Mouse (Mus musculus) ES-Bruce4 (cell line): ENCODE measurements around the gene Gpnmb. TPM values are rescaled to one million over a fixed set of nuclear protein-coding genes. Genes with fewer than 3 reads are reported as not detected.

Experiments
- H3K27ac ChIP-seq: 2 replicates; pipeline ENCODE4 v1.5.1; 2012; ENCODE audit warnings: low read length, inconsistent platforms; ENCODE audit not compliant: insufficient read depth
- H3K27me3 ChIP-seq: 2 replicates; pipeline ENCODE4 v1.6.1; 2012; ENCODE audit warnings: mild to moderate bottlenecking, low read length, inconsistent platforms; ENCODE audit not compliant: control insufficient read depth, poor library complexity, insufficient read depth, severe bottlenecking
- H3K36me3 ChIP-seq: 2 replicates; pipeline ENCODE4 v1.6.1; 2012; ENCODE audit warnings: inconsistent platforms, mild to moderate bottlenecking, low read length, moderate library complexity; ENCODE audit not compliant: control insufficient read depth, poor library complexity, insufficient read depth, severe bottlenecking
- H3K4me1 ChIP-seq: one replicate; pipeline ENCODE4 v1.8.1; 2011; ENCODE audit warnings: low read length; ENCODE audit not compliant: control insufficient read depth, insufficient read depth
- H3K4me3 ChIP-seq: 2 replicates; pipeline ENCODE4 v1.5.1; 2011; ENCODE audit warnings: low read depth, mild to moderate bottlenecking, low read length
- H3K9ac ChIP-seq: 2 replicates; pipeline ENCODE4 v1.6.1; 2012; ENCODE audit warnings: low read depth, mild to moderate bottlenecking, inconsistent platforms; ENCODE audit not compliant: poor library complexity, severe bottlenecking
- H3K9me3 ChIP-seq: replicated peaks from 2 replicates; pipeline ENCODE4 v1.6.1; 2012; ENCODE audit warnings: mild to moderate bottlenecking, low read length, inconsistent platforms; ENCODE audit not compliant: control insufficient read depth, poor library complexity, insufficient read depth, severe bottlenecking
- CTCF ChIP-seq: IDR thresholded peaks from one replicate; pipeline ENCODE4 v1.8.1; 2011; ENCODE audit warnings: low read depth, low read length
- EP300 ChIP-seq: IDR thresholded peaks from 2 replicates; pipeline ENCODE4 v1.6.1; 2011; ENCODE audit warnings: low read depth, low read length; ENCODE audit not compliant: insufficient read depth
- POLR2A ChIP-seq: IDR thresholded peaks from one replicate; pipeline ENCODE4 v1.8.1; 2011; ENCODE audit warnings: low read length; ENCODE audit not compliant: insufficient read depth
- polyA plus RNA-seq: library from polyadenylated mRNA; stranded (reverse); fragments of >200 nt; gene quantifications from 2 replicates; pipeline ENCODE4 v1.2.4, GENCODE M21; 2011; ENCODE audit warnings: low read depth; ENCODE audit not compliant: missing spikeins, insufficient read depth, insufficient read length

The Gpnmb gene
- polyA plus RNA-seq, 1 experiment, result 2.5 TPM

- Histone ChIP-seq H3K27ac (no peak overlapping the region), H3K9ac (no peak overlapping the region), H3K4me1 (peaks cover 2% of the 10 kb centered on the region), H3K9me3 (peaks cover 5% of the 10 kb centered on the region; the same call in 1 of the 2 replicates), H3K36me3 (no peaks in the 10 kb centered on the region), H3K4me3 (peak overlapping the region; percentile 56), H3K27me3 (no peaks in the 10 kb centered on the region)
- peak; percentile 97 for TF ChIP-seq CTCF
- no peak for TF ChIP-seq EP300
These were observed 28.4 kb upstream of the Gpnmb start for GRCm38 (mm10) chr6:49007981-49008380.

- H3K4me3 ChIP-seq, result peak overlapping the region; percentile 56
These were observed 27.8 kb upstream of the Gpnmb start for GRCm38 (mm10) chr6:49008420-49009160.

GRCm38 (mm10) chr6:49009161-49009555 lies 27.2 kb upstream of the Gpnmb start:
- Histone ChIP-seq H3K27me3 (no peaks in the 10 kb centered on the region), H3K27ac (peak overlapping the region; percentile 8; the same call in 1 of the 2 replicates), H3K9me3 (peaks cover 5% of the 10 kb centered on the region; the same call in 1 of the 2 replicates), H3K9ac (no peak overlapping the region), H3K36me3 (no peaks in the 10 kb centered on the region), H3K4me3 (peak overlapping the region; percentile 56; the same call in 1 of the 2 replicates), H3K4me1 (peaks cover 2% of the 10 kb centered on the region)
- no peak for TF ChIP-seq EP300
- no peak for TF ChIP-seq POLR2A
- no peak for TF ChIP-seq CTCF

More at GRCm38 (mm10) chr6:49008420-49009160, 27.8 kb upstream of the Gpnmb start:
- TF ChIP-seq POLR2A, result no peak
- no peak for TF ChIP-seq EP300
- no peak for TF ChIP-seq CTCF
- Histone ChIP-seq H3K27ac (0 out of 2 replicates have a peak overlapping the region, but pooled peaks have one; percentile 8), H3K36me3 (no peaks in the 10 kb centered on the region), H3K27me3 (no peaks in the 10 kb centered on the region), H3K9ac (no peak overlapping the region), H3K9me3 (peaks cover 5% of the 10 kb centered on the region; the same call in 1 of the 2 replicates), H3K4me1 (peaks cover 2% of the 10 kb centered on the region)

GRCm38 (mm10) chr6:49009665-49010064 lies 26.7 kb upstream of the Gpnmb start:
- Histone ChIP-seq H3K9ac (no peak overlapping the region), H3K4me1 (peaks cover 2% of the 10 kb centered on the region), H3K36me3 (no peaks in the 10 kb centered on the region), H3K27ac (no peak overlapping the region), H3K9me3 (peaks cover 5% of the 10 kb centered on the region; the same call in 1 of the 2 replicates), H3K4me3 (no peak overlapping the region), H3K27me3 (no peaks in the 10 kb centered on the region)
- TF ChIP-seq POLR2A (no peak), EP300 (no peak), CTCF (no peak)

GRCm38 (mm10) chr6:49011191-49011590 lies 25.2 kb upstream of the Gpnmb start:
- H3K4me3 ChIP-seq, result no peak overlapping the region
- peaks cover 5% of the 10 kb centered on the region; the same call in 1 of the 2 replicates for H3K9me3 ChIP-seq
- no peaks in the 10 kb centered on the region for H3K27me3 ChIP-seq
- no peaks in the 10 kb centered on the region for H3K36me3 ChIP-seq
- peaks cover 2% of the 10 kb centered on the region for H3K4me1 ChIP-seq
- H3K27ac ChIP-seq, result no peak overlapping the region
- TF ChIP-seq EP300, result no peak
- no peak for TF ChIP-seq POLR2A
- TF ChIP-seq CTCF, result no peak
- no peak overlapping the region for H3K9ac ChIP-seq

DNA sequence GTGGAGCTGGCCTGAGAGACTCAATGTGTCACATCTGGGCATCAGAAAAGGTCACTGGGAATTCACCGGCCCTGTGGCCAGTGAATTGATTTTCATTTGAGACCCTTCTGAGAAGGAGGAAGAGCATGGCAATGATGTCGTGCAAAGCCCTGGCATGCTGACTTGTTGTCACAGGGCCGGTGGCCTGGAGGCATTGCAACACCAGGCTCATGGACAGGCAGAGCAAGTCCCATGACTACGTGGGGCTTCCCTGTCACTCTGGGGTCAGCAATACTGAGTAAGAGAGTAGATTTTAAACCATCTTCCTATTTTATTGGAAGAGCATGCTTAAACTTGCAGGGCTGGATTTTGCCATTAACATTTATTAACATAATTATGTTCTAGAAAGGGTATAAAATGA lies 23.3 kb upstream of the Gpnmb start:
- Histone ChIP-seq H3K27me3 (no peaks in the 10 kb centered on the region), H3K4me3 (no peak overlapping the region), H3K36me3 (no peaks in the 10 kb centered on the region), H3K9ac (no peak overlapping the region), H3K4me1 (peaks cover 2% of the 10 kb centered on the region), H3K9me3 (peaks cover 5% of the 10 kb centered on the region; the same call in 1 of the 2 replicates), H3K27ac (no peak overlapping the region)
- TF ChIP-seq EP300 (no peak), POLR2A (no peak), CTCF (no peak)
